In genomic region chr10:87394296-87394921, GRCm38 (mm10) we compare ENCODE assay signal across 21 mouse cellular contexts.
"Had no signal": no experiment of that assay in that cellular context is flagged by ENCODE, and none has a peak within 500 bp of the region (broad histone marks: within the 10 kb centered on the region; RNA-seq: fewer than 3 reads in every experiment).

No protein-coding gene starts in this region.

- H3K9ac ChIP-seq: limb, embryonic 12.5 days; limb, embryonic 15.5 days; liver, embryonic 14.5 days; liver, postnatal 0 days; lung, embryonic 14.5 days; midbrain, embryonic 12.5 days; midbrain, embryonic 15.5 days; neural tube, embryonic 13.5 days; stomach, embryonic 15.5 days had no signal

- H3K36me3 ChIP-seq: limb, embryonic 12.5 days; limb, embryonic 15.5 days; midbrain, embryonic 12.5 days; midbrain, embryonic 15.5 days; neural tube, embryonic 13.5 days; stomach, embryonic 15.5 days had no signal

- H3K4me2 ChIP-seq: limb, embryonic 12.5 days; limb, embryonic 15.5 days; liver, embryonic 11.5 days; lung, embryonic 14.5 days; midbrain, embryonic 12.5 days; midbrain, embryonic 15.5 days; neural tube, embryonic 13.5 days; stomach, embryonic 15.5 days had no signal

- H3K4me3 ChIP-seq: limb, embryonic 12.5 days; limb, embryonic 15.5 days; midbrain, embryonic 12.5 days; midbrain, embryonic 15.5 days; myocyte; neural tube, embryonic 13.5 days; stomach, embryonic 15.5 days had no signal

- H3K9me3 ChIP-seq: limb, embryonic 12.5 days; limb, embryonic 15.5 days; midbrain, embryonic 12.5 days; midbrain, embryonic 15.5 days; neural tube, embryonic 13.5 days; stomach, embryonic 15.5 days had no signal

- ATAC-seq: liver, postnatal 0 days; lung, postnatal 0 days; midbrain, embryonic 15.5 days had no signal

- DNase-seq: kidney, adult 9 months; kidney, postnatal 10 days; kidney, postnatal 36 days; left cerebral cortex, postnatal 4 days; liver, postnatal 0 days; lung, embryonic 14.5 days; retina, postnatal 1 day; right cerebral cortex, postnatal 25 days; spleen, adult 18-20 months; thymus, postnatal 36 days had no signal

- H3K27ac ChIP-seq: limb, embryonic 12.5 days; limb, embryonic 15.5 days; liver, embryonic 14.5 days; macrophage; midbrain, embryonic 12.5 days; midbrain, embryonic 15.5 days; neural tube, embryonic 13.5 days; stomach, embryonic 15.5 days had no signal

- H3K4me1 ChIP-seq: limb, embryonic 12.5 days; limb, embryonic 15.5 days; midbrain, embryonic 15.5 days; neural tube, embryonic 13.5 days; stomach, embryonic 15.5 days had no signal

- H3K27me3 ChIP-seq: limb, embryonic 12.5 days; limb, embryonic 15.5 days; midbrain, embryonic 12.5 days; midbrain, embryonic 15.5 days; neural tube, embryonic 13.5 days; stomach, embryonic 15.5 days had no signal
